Mouse (Mus musculus): ENCODE measurements around the gene Gpsm1. TPM values are rescaled to one million over a fixed set of nuclear protein-coding genes. Genes with fewer than 3 reads are reported as not detected.

Gene Gpsm1
- polyA plus RNA-seq, 1 experiment = 57.7 TPM

DNA sequence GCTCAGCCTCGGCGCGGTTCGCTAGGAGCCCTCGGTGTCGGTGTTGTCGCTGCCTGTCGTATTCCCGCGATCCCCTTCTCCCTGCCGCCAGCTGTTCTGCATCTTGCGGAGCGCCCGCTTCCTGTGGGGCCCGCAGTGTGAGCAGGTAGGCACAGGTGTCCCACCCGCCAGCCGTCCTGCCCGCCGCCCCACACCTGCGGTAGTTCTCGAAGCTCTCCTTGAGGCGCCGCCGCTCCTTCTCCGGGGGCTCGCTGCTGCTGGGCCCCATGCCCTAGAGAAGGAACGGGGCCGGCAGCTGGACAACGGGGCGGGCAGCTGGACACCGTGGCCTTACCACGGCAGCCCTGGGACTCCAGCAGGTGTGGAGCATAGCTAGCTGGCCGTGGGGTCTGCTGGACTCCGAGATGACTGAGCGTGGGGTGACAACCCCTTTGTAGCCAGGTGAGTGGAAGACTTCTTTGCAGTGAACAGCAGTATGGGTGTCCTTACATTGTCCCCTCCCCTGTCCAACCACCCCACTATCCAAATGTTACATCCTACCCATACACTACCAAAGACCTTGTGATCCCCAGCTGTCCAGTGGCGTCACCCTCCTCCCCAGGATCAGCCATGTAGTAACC, 37.1 kb downstream of the Gpsm1 start:
- Histone ChIP-seq H3K27ac (ENCODE audit: control insufficient read depth, insufficient read depth, low read length) (peak overlapping the region; percentile 84), H3K4me1 (replicated peaks; ENCODE audit: control insufficient read depth, insufficient read depth, low read length) (peaks cover 39% of the 10 kb centered on the region), H3K36me3 (ENCODE audit: control insufficient read depth, insufficient read depth, low read length) (no peaks in the 10 kb centered on the region), H3K27me3 (ENCODE audit: control insufficient read depth, insufficient read depth, low read length) (no peaks in the 10 kb centered on the region), H3K4me3 (ENCODE audit: control insufficient read depth, insufficient read depth, low read length) (peak overlapping the region; percentile 44)
- TF ChIP-seq POLR2A (IDR thresholded peaks at IDR 0.05; ENCODE audit: control insufficient read depth, extremely low read depth, insufficient read depth, low read length, poor library complexity) = no peak
- TF ChIP-seq CTCF (IDR thresholded peaks at IDR 0.05; ENCODE audit: borderline replicate concordance, control insufficient read depth, extremely low read depth, insufficient read depth, low read length, poor library complexity) = 0 out of 2 replicates have a peak, but pooled peaks have one; percentile 9
- WGBS = 6% methylated on average over 36 of the region's 36 CpGs
- peak; percentile 78 for DNase-seq

DNA sequence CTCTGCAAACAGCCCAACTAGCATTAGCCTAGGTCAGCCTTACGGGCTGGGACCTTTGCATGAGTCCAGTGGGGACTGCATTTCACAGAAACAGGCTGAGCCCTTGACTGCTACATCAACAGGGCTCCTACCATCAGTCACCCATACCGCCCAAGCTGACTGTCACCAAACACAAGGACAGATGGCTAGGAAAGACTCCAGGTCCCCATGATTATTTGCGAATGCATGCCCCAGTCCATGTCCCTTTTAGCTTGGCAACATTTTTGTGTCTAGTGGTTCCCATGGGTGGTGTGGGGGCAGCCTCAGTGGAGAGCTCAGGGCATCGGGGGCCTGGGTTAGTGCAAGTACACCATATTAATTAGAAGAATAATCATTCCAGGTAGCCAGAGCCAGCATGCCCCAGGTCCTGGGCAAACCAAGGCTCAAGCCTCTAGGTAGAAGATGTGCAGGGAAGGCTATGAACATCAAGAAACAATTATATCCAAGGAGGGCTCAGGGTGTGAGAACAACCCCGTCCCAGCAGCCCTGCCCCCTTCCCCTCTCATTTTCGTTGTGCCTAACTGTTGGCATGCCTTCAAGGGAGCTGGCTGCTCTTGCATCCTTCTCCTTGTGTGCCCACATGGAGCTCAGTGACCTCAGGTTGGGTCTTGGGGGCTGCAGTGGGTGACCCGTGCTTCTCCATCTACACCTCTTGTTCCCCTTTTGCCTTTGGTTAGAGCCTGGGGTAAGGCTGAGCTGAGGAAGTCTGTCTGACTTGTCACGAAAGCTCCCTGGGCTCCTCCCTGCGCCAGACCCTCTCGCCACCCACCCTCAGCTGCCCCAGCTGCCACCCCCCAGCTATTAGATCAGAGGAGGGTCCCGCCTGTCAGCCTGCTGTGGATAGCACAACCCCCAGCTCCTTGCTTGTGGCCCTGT, 38.0 kb downstream of the Gpsm1 start:
- 92% methylated on average over 11 of the region's 11 CpGs for WGBS
- DNase-seq = no peak
- H3K27me3 ChIP-seq (ENCODE audit: control insufficient read depth, insufficient read depth, low read length) = no peaks in the 10 kb centered on the region
- H3K4me3 ChIP-seq (ENCODE audit: control insufficient read depth, insufficient read depth, low read length) = no peak overlapping the region
- no peaks in the 10 kb centered on the region for H3K36me3 ChIP-seq (ENCODE audit: control insufficient read depth, insufficient read depth, low read length)
- TF ChIP-seq CTCF (IDR thresholded peaks at IDR 0.05; ENCODE audit: borderline replicate concordance, control insufficient read depth, extremely low read depth, insufficient read depth, low read length, poor library complexity) = no peak
- TF ChIP-seq POLR2A (IDR thresholded peaks at IDR 0.05; ENCODE audit: control insufficient read depth, extremely low read depth, insufficient read depth, low read length, poor library complexity) = no peak
- H3K27ac ChIP-seq (ENCODE audit: control insufficient read depth, insufficient read depth, low read length) = no peak overlapping the region
- peaks cover 44% of the 10 kb centered on the region for H3K4me1 ChIP-seq (replicated peaks; ENCODE audit: control insufficient read depth, insufficient read depth, low read length)

DNA sequence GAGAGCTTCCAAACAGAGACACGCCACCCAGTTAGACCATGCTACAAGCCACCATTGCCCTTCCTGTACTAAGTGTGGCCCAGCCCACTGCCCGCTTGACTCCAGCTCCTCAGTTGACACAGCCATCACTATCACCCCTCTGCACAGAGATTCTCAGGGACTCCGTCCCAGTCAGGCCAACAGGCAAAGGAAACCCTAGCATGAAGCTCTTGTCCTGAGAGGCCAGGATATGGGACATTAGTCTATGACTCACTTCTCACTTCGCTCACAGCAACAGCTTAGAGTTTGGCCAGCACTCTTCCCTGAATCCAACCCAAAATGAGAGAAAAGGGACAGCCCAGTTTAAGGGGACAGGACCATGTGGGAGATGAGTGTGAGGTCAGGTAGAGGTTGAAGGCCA, 39.1 kb downstream of the Gpsm1 start:
- TF ChIP-seq POLR2A (IDR thresholded peaks at IDR 0.05; ENCODE audit: control insufficient read depth, extremely low read depth, insufficient read depth, low read length, poor library complexity) (no peak), CTCF (IDR thresholded peaks at IDR 0.05; ENCODE audit: borderline replicate concordance, control insufficient read depth, extremely low read depth, insufficient read depth, low read length, poor library complexity) (no peak)
- Histone ChIP-seq H3K27ac (ENCODE audit: control insufficient read depth, insufficient read depth, low read length) (no peak overlapping the region), H3K27me3 (ENCODE audit: control insufficient read depth, insufficient read depth, low read length) (no peaks in the 10 kb centered on the region), H3K36me3 (ENCODE audit: control insufficient read depth, insufficient read depth, low read length) (no peaks in the 10 kb centered on the region), H3K4me1 (replicated peaks; ENCODE audit: control insufficient read depth, insufficient read depth, low read length) (peaks cover 44% of the 10 kb centered on the region), H3K4me3 (ENCODE audit: control insufficient read depth, insufficient read depth, low read length) (no peak overlapping the region)
- no peak for DNase-seq
- WGBS = 96% methylated on average over 4 of the region's 4 CpGs

DNA sequence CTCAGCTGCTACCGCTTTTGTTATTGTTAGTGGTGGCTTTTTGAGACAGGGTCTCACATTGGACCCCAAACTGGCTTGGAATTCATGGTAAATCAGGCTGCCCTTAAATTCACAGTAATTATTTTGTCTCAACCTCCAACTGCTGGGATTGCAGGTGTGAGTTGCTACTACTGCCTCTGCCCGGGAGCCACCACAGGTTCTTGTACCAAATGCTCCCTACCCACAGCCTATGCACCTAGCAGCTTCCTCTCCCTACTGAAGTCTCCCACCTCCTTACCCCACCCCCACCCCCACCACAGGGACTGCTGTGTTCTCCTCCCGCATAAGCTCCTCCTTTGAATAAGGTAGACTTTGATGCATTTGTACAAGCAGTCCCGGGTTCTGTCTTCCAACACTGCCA, 40.9 kb downstream of the Gpsm1 start:
- no peak for TF ChIP-seq CTCF (IDR thresholded peaks at IDR 0.05; ENCODE audit: borderline replicate concordance, control insufficient read depth, extremely low read depth, insufficient read depth, low read length, poor library complexity)
- TF ChIP-seq POLR2A (IDR thresholded peaks at IDR 0.05; ENCODE audit: control insufficient read depth, extremely low read depth, insufficient read depth, low read length, poor library complexity) = no peak
- H3K36me3 ChIP-seq (ENCODE audit: control insufficient read depth, insufficient read depth, low read length) = no peaks in the 10 kb centered on the region
- H3K27ac ChIP-seq (ENCODE audit: control insufficient read depth, insufficient read depth, low read length) = peak overlapping the region; percentile 29
- H3K27me3 ChIP-seq (ENCODE audit: control insufficient read depth, insufficient read depth, low read length) = no peaks in the 10 kb centered on the region
- no peak for DNase-seq
- WGBS = 28% methylated on average over 4 of the region's 4 CpGs
- H3K4me3 ChIP-seq (ENCODE audit: control insufficient read depth, insufficient read depth, low read length) = no peak overlapping the region; the same call in 1 of the 2 replicates
- H3K4me1 ChIP-seq (replicated peaks; ENCODE audit: control insufficient read depth, insufficient read depth, low read length) = peaks cover 47% of the 10 kb centered on the region

DNA sequence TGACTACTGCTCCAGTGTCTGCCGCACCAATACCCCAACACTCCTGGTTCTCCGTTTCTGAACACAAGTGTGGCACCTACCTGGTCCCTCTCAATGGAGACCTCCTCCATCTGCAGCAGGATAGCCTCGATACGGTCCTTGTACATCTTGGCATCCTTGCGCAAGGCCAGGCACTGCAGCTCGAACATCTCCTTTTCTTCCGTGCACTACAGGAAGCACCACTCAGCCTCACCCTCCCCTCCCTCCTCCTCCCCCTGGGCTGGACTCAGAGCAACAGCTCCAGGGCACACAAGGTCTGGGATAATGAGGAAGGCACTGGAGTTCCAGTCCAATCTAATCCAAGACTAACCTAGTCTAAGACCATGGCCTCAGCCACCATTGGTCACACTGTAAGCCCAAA, 41.4 kb downstream of the Gpsm1 start:
- DNase-seq = peak; percentile 50
- Histone ChIP-seq H3K27me3 (ENCODE audit: control insufficient read depth, insufficient read depth, low read length) (no peaks in the 10 kb centered on the region), H3K27ac (ENCODE audit: control insufficient read depth, insufficient read depth, low read length) (peak overlapping the region; percentile 29; the same call in 1 of the 2 replicates), H3K4me3 (ENCODE audit: control insufficient read depth, insufficient read depth, low read length) (peak overlapping the region; percentile 32), H3K36me3 (ENCODE audit: control insufficient read depth, insufficient read depth, low read length) (no peaks in the 10 kb centered on the region), H3K4me1 (replicated peaks; ENCODE audit: control insufficient read depth, insufficient read depth, low read length) (peaks cover 44% of the 10 kb centered on the region)
- TF ChIP-seq CTCF (IDR thresholded peaks at IDR 0.05; ENCODE audit: borderline replicate concordance, control insufficient read depth, extremely low read depth, insufficient read depth, low read length, poor library complexity) (no peak), POLR2A (IDR thresholded peaks at IDR 0.05; ENCODE audit: control insufficient read depth, extremely low read depth, insufficient read depth, low read length, poor library complexity) (no peak)
- 67% methylated on average over 7 of the region's 7 CpGs for WGBS

DNA sequence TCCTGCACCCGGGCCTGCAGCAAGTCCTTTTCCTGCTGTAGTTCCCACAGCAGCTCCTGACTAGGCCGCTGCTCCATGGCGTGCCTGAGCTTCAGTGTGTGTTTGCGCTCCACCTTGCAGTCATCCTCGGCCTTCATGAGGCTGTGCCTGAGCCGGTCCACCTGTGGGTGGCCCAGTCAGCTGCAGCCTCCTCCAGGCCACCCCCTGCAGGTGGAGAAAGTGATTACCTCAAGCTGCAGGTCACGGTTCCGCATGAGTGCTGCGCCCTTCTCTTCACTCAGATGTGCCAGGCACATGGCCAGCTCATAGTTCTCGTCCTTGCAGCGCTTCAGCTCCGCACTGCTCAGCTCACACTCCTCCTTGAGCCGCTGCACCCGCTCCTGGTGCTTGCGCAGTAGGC, 42.2 kb downstream of the Gpsm1 start:
- H3K4me3 ChIP-seq (ENCODE audit: control insufficient read depth, insufficient read depth, low read length) = no peak overlapping the region
- no peak for DNase-seq
- no peaks in the 10 kb centered on the region for H3K27me3 ChIP-seq (ENCODE audit: control insufficient read depth, insufficient read depth, low read length)
- no peaks in the 10 kb centered on the region for H3K36me3 ChIP-seq (ENCODE audit: control insufficient read depth, insufficient read depth, low read length)
- WGBS = 90% methylated on average over 15 of the region's 15 CpGs
- H3K27ac ChIP-seq (ENCODE audit: control insufficient read depth, insufficient read depth, low read length) = no peak overlapping the region
- H3K4me1 ChIP-seq (replicated peaks; ENCODE audit: control insufficient read depth, insufficient read depth, low read length) = peaks cover 42% of the 10 kb centered on the region
- TF ChIP-seq CTCF (IDR thresholded peaks at IDR 0.05; ENCODE audit: borderline replicate concordance, control insufficient read depth, extremely low read depth, insufficient read depth, low read length, poor library complexity) (no peak), POLR2A (IDR thresholded peaks at IDR 0.05; ENCODE audit: control insufficient read depth, extremely low read depth, insufficient read depth, low read length, poor library complexity) (no peak)

Measured in thymus, adult 2 months (tissue).